Mouse (Mus musculus): ENCODE measurements around the gene Lsamp.
A peak's percentile ranks its signal among the peaks of the same experiment; 100 is the strongest.

The Lsamp gene

GRCm38 (mm10) chr16:39984205-39984634 lies at the start of gene Lsamp:
Gene Lsamp, plus strand, starts transcription at chr16:39984361.
- DNase-seq = peak; percentile 87

DNA sequence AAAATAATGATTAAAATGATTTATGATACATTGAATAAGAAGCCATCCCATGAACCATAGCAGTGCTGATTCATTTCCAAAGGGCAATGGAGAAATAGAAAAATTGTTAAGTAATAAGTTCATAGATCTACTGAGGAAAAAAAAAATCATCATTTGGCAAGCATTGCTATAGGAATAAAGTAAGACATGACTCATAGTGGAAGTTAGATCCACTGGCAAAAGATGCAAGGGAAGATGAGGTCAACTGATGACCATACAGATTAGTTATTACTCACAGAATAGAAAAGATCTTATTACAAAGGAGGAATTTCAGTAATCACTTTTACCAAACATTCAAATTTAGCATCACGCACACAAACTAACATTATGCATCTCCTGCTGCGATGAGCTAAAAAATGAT lies 26.5 kb upstream of the Lsamp start:
- no peak for DNase-seq

DNA sequence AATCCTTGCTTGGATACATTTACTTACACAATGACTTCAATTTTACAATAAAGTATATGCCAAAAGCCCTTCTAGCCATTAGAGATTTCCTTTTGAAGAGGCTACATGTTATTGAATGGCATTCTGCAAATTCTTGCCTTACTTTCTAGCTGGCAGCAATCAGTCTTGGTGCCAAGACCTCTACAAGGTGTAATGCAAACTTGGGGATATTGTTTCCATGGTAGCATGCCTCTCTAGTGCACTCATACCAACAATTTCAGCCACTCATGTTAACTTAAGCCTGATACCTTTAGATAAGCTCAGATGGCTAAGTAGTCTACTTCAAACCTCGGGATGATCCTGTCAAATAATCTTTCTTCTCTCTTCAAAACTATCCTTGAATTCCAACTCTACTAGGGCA lies 11.4 kb upstream of the Lsamp start:
- DNase-seq = no peak

DNA sequence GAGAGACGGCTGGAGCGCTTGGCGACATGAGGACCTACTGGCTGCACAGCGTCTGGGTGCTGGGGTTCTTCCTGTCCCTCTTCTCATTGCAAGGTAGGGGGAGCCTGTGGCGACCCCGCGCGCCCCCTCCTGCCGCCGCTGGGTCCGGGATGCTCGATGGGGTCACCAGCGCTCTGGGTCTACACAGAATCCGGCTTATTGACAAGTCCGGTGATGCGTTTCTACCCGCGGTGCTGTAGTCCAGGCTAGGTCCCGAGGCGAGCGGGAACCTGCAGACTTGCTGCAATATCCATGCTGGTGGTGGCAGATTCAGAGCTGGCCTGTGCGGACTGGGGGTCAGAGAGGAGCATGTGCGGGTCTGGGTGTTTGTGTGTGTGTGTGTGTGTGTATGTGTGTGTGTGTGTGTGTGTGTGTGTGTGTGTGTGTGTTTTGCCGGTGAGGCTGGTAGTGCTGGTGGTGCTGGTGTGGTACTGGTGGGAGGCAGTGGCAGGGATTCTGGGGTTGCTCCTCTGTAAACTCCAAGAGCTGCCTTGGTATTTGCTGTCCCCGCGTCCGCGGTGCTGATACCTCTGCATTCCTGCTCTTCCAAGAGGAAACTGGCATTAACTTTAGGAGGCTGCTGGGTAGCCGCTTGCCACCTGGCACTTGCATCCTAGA lies 602 bp downstream of the Lsamp start:
- peak; percentile 45 for DNase-seq

GRCm38 (mm10) chr16:39988466-39988865 lies 4.3 kb downstream of the Lsamp start:
- DNase-seq = no peak

- DNase-seq = no peak
These were observed 10.7 kb downstream of the Lsamp start for GRCm38 (mm10) chr16:39994821-39995220.

- DNase-seq = no peak
These were observed 24.6 kb downstream of the Lsamp start for GRCm38 (mm10) chr16:40008800-40009199.

GRCm38 (mm10) chr16:40011106-40011505 lies 26.9 kb downstream of the Lsamp start:
- no peak for DNase-seq

- no peak for DNase-seq
These were observed 38.5 kb downstream of the Lsamp start for GRCm38 (mm10) chr16:40022611-40023010.

DNA sequence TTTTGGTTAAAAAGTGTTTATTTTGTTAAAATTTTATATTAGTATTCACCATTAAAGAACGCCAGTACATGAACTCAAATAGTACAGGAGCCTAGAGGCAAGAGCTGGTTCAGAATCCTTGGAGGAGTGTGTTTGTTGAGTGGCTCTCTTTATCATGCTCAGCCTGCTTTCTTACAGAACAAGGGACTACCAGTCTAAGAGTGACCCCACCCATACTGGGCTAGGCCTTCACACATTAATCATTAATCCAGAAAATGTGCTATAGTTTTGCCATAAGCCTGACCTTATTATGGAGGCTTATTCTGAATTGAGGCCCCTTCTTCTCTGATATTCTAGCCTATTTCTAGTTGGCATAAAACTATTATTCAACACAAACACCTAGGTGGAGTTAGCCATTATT lies 52.6 kb downstream of the Lsamp start:
- DNase-seq = no peak

DNA sequence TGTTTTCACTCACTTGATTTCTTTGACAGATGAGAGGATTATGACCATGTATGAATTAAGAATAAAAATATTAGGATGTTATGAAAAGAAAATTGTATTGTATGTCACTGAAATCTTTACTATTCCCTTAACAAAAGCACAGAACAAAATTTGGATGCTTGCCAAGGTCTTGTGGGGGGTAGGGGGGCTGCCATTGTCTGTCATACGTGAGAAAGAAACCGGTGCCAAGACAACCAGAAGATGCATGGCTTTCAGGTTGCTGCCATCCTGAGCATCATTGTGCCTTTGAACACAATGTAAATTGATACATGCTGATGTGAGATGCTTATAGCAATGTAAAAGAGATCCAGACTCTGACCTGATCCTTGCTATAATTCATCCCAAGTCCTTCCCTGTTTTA lies 75.4 kb downstream of the Lsamp start:
- no peak for DNase-seq

GRCm38 (mm10) chr16:40059968-40060367 lies 75.8 kb downstream of the Lsamp start:
- DNase-seq = no peak

DNA sequence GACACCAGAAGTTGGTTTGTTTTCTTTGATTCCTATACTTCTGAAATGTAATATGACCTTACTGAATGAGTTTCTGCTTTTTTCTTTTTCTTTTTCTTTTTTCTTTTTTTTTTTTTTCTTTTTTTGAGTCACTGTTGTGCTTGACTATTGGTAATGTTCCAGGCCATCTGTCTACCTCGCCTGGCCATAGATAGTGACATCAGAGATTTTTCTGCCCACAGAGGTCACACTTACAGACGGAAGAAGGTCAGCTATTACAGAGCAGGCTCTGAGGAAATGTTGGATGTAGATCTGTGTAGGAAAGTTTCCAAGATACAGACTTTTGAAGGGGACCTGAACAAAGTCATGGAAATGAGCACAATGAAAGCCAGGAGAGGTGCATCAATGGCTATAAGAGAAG lies 76.3 kb downstream of the Lsamp start:
- DNase-seq = peak; percentile 42

GRCm38 (mm10) chr16:40075556-40075955 lies 91.4 kb downstream of the Lsamp start:
- DNase-seq = no peak

DNA sequence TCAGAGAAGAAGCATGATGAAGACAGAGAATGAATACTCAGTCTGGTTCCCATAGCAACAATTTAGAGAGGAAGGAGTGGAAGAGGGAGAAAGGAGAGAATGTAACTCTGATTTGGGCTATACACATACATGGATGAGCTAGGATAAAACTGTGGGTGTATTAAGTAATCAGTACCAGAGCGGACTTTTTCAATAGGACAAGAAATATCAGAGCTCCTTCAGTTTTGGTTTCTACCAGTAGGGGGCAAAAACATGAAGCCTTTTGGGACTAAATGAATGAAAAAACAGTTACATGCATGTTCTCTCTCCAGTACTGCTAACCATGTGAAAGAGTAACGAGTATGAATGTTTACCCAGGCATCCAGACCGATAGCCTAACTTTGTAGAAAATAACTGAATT lies 96.1 kb downstream of the Lsamp start:
- no peak for DNase-seq

- DNase-seq = no peak
These were observed 120.2 kb downstream of the Lsamp start for GRCm38 (mm10) chr16:40104329-40104728.

GRCm38 (mm10) chr16:40182918-40183317 lies 198.8 kb downstream of the Lsamp start:
- DNase-seq = no peak

GRCm38 (mm10) chr16:40187987-40188590 lies 203.9 kb downstream of the Lsamp start:
- no peak for DNase-seq

DNA sequence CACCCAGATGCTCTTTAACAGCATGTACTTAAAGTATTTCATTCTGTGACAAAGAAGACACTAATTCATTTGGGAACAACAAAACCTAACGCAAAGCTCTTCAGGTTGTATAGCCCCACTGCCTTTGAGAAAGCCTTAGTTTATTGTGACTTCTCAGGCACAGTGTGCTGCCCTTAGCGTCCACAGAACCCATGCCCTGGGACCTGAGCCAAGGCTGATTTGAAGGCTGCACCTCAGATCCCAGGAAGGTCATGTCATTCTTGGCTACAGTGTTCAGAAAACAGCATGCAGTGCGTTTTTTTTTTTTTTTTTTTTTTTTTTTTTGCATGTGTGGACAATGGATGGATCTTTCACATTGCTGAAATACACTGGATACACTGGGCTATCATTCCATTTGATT lies 210.2 kb downstream of the Lsamp start:
- DNase-seq = no peak

DNA sequence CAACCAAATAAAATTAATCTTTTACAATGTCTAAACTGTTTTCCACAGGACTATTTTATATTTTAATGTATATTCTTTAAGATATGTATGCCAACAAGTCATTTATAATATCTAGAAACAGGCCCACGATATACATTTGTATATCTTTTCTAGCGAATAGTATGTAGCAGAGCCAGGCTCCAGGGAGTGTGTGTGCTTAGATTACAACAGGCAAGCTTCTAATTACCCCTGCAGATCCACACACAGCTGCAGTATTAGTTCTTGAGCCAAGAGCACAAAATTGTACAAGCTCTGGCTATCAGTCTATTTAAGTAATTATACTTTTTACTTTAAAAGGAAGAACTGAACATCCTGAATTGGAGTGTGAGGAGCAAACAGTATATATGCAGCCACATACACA lies 210.7 kb downstream of the Lsamp start:
- no peak for DNase-seq

GRCm38 (mm10) chr16:40228627-40229026 lies 244.5 kb downstream of the Lsamp start:
- peak; percentile 85 for DNase-seq

- no peak for DNase-seq
These were observed 248.9 kb downstream of the Lsamp start for GRCm38 (mm10) chr16:40233066-40233465.

DNA sequence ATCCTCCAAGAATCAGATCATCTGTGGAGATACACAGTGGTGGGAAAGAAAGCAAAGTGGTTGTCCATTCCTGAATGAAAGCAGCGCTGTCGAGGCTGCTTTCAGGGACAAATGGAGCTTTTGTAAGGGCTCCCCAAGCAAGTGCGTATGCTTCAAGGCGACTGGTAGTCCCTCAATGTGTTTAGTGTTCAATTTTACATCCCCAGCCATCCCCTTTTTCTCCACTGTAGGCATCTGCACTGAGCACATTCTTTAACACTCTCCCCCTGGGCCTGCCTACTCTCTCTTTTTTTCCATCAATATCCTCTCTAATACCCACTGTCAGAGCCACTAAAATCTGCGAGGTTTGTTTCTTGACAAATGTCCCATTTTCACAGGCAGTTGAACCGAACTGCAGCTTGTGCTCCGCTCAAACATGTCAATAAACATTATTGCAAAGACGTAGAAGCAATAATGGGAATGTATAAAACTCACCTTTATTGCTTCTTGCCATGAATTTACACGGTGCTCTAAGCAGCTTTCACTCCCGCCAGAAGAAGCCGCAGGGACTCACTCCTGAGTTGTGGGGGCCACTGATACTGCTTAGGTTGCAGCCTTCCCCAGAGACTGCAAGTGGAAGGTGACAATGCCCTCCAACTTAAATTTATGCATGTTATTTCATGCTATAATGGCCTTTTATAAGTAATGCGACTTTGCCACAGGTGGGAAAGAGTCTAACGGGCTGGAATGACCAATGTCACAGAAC lies 250.2 kb downstream of the Lsamp start:
- no peak for DNase-seq

DNA sequence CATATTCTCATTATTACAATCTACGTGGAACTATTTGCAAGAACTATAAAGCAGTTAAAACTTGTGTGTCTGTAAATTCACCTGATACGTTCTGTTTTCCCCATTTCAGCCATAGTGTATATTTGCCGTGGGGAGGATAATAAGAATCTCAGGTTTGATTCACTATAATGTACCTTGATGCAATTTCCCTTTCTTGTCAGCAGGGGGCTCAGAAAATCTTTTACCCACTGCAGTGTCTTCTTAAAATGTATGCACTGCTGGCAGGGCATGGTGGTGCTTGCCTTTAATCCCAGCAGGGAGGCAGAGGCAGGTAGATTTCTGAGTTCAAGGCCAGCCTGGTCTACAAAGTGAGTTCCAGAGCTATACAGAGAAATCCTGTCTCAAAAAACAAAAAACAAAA lies 287.7 kb downstream of the Lsamp start:
- DNase-seq = no peak

Data from cerebellum, adult 11 months (tissue).